Mouse (Mus musculus) limb, embryonic 11.5 days (tissue): Measurements from ENCODE around the gene Gcnt4. TPM values are rescaled to one million over a fixed set of nuclear protein-coding genes. Genes with fewer than 3 reads are reported as not detected.

Source experiments
- ATAC-seq: fragments of 200-750 bp; cut with Nextera tagmentation; 2 replicates; pipeline ENCODE4 v1.8.0; 2017; ENCODE audit warnings: low read depth; ENCODE audit not compliant: insufficient number of reproducible peaks, low FRiP score, low TSS enrichment
- DNase-seq: peaks from one replicate; pipeline ENCODE4 v3.0.0-alpha.2; 2015; ENCODE audit warnings: low spot score
- H3K27ac ChIP-seq: fragments of 300-500 bp; sonication (generic); replicated peaks from 2 replicates; pipeline ENCODE4 v1.5.1; 2014; ENCODE audit warnings: low read depth, mild to moderate bottlenecking, low read length
- H3K27me3 ChIP-seq: fragments of 300-500 bp; sonication (generic); 2 replicates; pipeline ENCODE4 v1.6.1; 2014; ENCODE audit warnings: mild to moderate bottlenecking, low read length, mixed read lengths; ENCODE audit not compliant: control insufficient read depth, insufficient read depth
- H3K36me3 ChIP-seq: fragments of 300-500 bp; sonication (generic); 2 replicates; pipeline ENCODE4 v1.6.1; 2014; ENCODE audit warnings: mild to moderate bottlenecking, low read length, moderate library complexity, mixed read lengths; ENCODE audit not compliant: control insufficient read depth, insufficient read depth
- H3K4me1 ChIP-seq: fragments of 300-500 bp; sonication (generic); 2 replicates; pipeline ENCODE4 v1.6.1; 2014; ENCODE audit warnings: low read length, mixed read lengths; ENCODE audit not compliant: control insufficient read depth, insufficient read depth
- H3K4me2 ChIP-seq: fragments of 300-500 bp; sonication (generic); 2 replicates; pipeline ENCODE4 v1.6.1; 2014; ENCODE audit warnings: low read depth, mild to moderate bottlenecking, moderate library complexity; ENCODE audit not compliant: severe bottlenecking
- H3K4me3 ChIP-seq: fragments of 300-500 bp; sonication (generic); 2 replicates; pipeline ENCODE4 v1.5.1; 2014; ENCODE audit warnings: low read depth, low read length
- H3K9ac ChIP-seq: fragments of 300-500 bp; sonication (generic); 2 replicates; pipeline ENCODE4 v1.6.1; 2014; ENCODE audit warnings: mild to moderate bottlenecking, low read length
- H3K9me3 ChIP-seq: fragments of 300-500 bp; sonication (generic); 2 replicates; pipeline ENCODE4 v1.6.1; 2016; ENCODE audit warnings: low read length; ENCODE audit not compliant: control insufficient read depth
- WGBS: fragments of 180-500 bp; shearing (Covaris S2); extraction: QIAGEN DNeasy Blood & Tissue Kit; methylation state at CpG from one replicate; pipeline ENCODE4 v1.1.7; 2014; 5-methylcytosine and 5-hydroxymethylcytosine counted together
- polyA plus RNA-seq: library from polyadenylated mRNA; unstranded; fragments of >200 nt; fragmentation: Nextera tagmentation; extraction: Ambion mirVana; gene quantifications from 2 replicates; pipeline ENCODE4 v1.2.1, GENCODE M21; 2014

Gene Gcnt4
- polyA plus RNA-seq, 1 experiment from 2014 or later, result 0.23 TPM

DNA sequence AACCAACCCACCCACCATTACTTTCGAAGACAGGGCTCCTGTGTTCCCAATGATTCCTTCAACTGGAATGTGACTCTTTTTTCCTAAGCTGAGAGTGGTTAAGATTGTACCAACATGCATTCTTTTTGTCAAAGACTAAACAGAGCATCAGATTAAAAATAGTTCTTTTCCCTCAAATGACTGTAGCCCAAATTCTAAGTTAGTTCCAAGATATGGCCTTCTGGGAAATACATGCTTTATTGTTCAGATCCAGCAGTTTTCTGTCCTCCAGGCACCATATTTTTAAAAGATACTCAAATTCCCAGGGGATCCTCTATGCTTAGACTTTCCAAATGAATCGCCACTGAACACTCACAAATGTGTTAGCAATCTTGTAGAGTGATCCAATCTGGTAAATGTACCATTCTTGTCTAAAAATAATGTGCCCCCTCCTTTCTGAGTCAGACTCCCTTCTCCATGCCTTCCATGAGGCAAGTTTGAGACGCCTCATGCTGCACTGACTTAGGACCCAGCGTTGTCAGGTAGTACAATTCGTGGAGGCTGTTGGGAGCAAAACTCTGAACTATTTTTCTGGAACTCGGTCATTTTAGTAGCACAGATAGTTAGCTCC lies 52.6 kb downstream of the Gcnt4 start:
- Histone ChIP-seq H3K4me2 (no peak overlapping the region), H3K4me1 (no peaks in the 10 kb centered on the region), H3K27me3 (no peaks in the 10 kb centered on the region), H3K9ac (no peak overlapping the region), H3K9me3 (no peaks in the 10 kb centered on the region), H3K36me3 (no peaks in the 10 kb centered on the region), H3K27ac (no peak overlapping the region), H3K4me3 (no peak overlapping the region)
- WGBS, result 92% methylated on average over 6 of the region's 6 CpGs
- ATAC-seq (no peak), DNase-seq (no peak)

DNA sequence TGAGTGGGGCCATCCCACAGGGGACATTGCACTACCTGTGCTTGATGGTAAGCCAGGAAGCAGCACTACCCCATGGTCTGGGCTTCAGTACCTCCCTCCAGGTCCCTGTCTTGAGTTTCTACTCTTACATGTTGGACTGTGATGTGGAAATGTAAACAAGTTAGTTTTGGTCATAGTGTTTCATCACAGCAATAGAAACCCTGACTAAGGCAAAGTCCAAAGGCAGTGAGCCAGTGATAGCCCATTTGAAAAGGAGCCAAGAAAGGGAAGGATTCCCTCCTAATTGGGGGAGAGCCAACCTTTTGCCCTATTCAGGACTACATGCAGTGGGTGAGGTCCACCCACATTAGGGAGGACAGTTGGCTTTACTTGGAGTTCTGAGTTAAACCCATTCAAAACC lies 56.1 kb downstream of the Gcnt4 start:
- Histone ChIP-seq H3K27ac (no peak overlapping the region), H3K4me3 (no peak overlapping the region), H3K4me1 (no peaks in the 10 kb centered on the region; the same call in 1 of the 2 replicates), H3K36me3 (no peaks in the 10 kb centered on the region), H3K9me3 (no peaks in the 10 kb centered on the region), H3K9ac (no peak overlapping the region), H3K4me2 (no peak overlapping the region), H3K27me3 (no peaks in the 10 kb centered on the region)
- ATAC-seq (no peak), DNase-seq (no peak)

DNA sequence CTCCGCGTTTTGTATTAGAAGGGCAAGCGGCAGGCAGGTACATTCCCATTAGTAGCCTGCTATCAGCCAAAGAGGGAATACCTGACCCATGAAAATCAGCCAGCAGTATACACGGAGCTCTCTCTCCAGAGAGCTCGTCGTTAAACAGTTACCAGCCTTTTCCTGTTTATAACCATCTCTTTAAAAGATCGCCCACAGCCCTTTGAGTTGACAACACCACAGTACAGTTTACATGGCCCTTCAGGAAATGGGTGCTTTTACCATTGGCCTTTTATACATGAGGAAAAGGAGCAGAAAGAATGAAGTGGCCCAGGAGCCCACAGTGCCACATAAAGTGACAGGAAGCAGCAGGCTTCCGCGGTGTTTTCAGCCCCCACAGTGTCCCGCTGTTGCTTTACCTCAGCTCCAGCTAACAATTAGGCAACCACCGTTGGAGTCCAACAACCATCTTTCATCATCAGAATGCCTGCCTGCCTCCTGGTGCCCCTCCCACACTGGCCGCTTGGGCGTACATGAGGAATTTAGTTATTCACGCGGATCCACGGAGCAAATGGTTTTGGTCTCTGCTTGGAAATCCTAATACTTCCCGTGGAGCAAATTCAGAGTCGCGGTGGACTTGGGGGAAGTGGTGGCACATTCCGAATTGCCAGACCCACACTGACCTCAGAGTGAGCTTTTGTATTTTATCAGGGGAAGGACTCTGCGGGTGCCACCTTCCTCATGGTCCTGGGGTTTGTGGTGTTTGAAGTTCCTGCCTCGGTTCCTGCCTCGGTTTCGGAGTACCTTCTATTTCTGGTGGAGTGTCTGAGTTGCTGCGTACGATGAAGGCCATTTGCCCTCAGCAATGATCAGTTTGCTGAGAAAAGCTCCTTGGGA lies 59.0 kb downstream of the Gcnt4 start:
- Histone ChIP-seq H3K4me2 (no peak overlapping the region), H3K9ac (no peak overlapping the region), H3K27me3 (no peaks in the 10 kb centered on the region), H3K27ac (no peak overlapping the region), H3K36me3 (no peaks in the 10 kb centered on the region), H3K9me3 (no peaks in the 10 kb centered on the region), H3K4me1 (no peaks in the 10 kb centered on the region; the same call in 1 of the 2 replicates), H3K4me3 (no peak overlapping the region)
- DNase-seq (peak; percentile 36), ATAC-seq (no peak)
- WGBS, result 51% methylated on average over 26 of the region's 26 CpGs

DNA sequence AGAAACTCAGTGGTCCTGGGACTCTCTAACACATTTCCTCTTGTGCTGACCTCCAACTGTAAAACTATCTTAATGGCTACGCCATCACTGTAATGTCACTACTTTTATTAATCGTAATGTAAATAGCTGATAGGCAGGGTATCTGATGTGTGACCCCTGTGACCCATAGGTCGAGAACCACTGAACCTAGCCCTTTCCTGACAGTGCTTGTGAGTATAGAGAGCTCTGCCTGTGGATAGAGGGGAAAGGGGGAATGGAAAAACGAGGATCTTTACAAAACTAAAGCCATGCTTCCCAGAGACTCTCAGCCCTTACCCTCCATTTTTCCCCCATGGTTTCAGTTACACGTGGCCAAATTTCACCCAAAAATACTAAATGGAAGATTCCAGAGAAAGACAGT lies 60.2 kb downstream of the Gcnt4 start:
- Histone ChIP-seq H3K4me3 (no peak overlapping the region), H3K4me2 (no peak overlapping the region), H3K27me3 (no peaks in the 10 kb centered on the region), H3K4me1 (no peaks in the 10 kb centered on the region; the same call in 1 of the 2 replicates), H3K9ac (no peak overlapping the region), H3K36me3 (no peaks in the 10 kb centered on the region), H3K9me3 (no peaks in the 10 kb centered on the region), H3K27ac (no peak overlapping the region)
- 78% methylated on average over 5 of the region's 5 CpGs for WGBS
- ATAC-seq (no peak), DNase-seq (no peak)

DNA sequence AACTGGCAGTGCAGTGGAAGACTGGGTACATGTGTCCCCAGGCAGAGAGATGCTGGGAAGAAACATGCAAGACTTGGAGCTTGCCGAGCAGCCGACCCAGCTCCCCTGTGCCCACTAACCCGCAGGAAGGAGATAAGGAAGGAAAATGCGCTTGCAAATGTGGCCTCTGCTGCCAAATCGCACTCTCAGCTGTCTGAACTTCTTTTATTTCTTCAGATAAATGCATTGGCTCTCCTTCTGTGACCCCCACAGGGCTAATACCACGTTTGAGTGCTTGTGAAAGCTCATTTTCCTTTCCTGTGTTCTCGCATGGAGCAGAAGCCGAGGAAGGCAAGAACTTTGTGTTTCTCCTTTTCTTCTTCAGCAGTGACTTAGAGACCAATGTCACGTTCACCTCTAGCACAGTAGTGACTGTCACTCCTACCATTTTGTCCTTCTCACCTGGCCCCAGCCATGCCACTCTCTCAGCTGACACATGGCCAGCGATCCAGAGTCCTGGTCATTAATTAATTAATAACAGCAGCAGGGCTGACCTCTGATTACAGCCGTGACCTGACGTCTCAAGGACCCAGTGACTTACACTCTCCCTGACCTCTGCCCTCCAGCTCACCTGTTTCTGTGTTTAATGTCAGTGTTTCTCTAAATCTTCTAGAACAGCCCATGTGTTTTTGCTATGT lies 61.2 kb downstream of the Gcnt4 start:
- no peaks in the 10 kb centered on the region for H3K36me3 ChIP-seq
- no peaks in the 10 kb centered on the region for H3K27me3 ChIP-seq
- H3K9me3 ChIP-seq, result no peaks in the 10 kb centered on the region
- no peak overlapping the region for H3K9ac ChIP-seq
- H3K4me1 ChIP-seq, result no peaks in the 10 kb centered on the region; the same call in 1 of the 2 replicates
- H3K4me3 ChIP-seq, result no peak overlapping the region
- ATAC-seq (no peak), DNase-seq (no peak)
- 44% methylated on average over 12 of the region's 12 CpGs for WGBS
- no peak overlapping the region for H3K4me2 ChIP-seq
- H3K27ac ChIP-seq, result no peak overlapping the region

DNA sequence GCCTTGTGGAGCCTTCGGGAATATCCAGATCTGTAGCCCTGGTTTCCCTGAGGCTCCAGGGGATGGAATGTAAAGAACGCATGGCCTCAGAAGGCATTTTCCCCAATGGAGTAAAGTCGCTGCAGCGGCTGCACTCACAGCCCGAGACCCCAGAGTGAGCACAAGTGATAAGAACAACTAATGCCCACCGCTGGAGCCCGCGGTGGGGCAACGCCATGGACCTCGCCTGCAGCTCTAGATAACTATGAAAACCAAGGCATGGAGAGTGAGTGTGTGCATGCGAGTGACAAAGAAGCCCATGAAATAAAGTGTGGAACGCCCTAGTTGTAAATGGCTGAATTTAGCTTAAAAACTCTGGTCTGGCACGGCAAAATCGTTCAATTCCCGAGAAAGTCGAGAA lies 64.6 kb downstream of the Gcnt4 start:
- ATAC-seq, result no peak
- WGBS, result 94% methylated on average over 16 of the region's 16 CpGs
- Histone ChIP-seq H3K27ac (no peak overlapping the region), H3K27me3 (no peaks in the 10 kb centered on the region), H3K4me2 (no peak overlapping the region), H3K36me3 (no peaks in the 10 kb centered on the region), H3K9ac (no peak overlapping the region), H3K4me3 (no peak overlapping the region), H3K9me3 (no peaks in the 10 kb centered on the region), H3K4me1 (no peaks in the 10 kb centered on the region; the same call in 1 of the 2 replicates)
- DNase-seq, result no peak

DNA sequence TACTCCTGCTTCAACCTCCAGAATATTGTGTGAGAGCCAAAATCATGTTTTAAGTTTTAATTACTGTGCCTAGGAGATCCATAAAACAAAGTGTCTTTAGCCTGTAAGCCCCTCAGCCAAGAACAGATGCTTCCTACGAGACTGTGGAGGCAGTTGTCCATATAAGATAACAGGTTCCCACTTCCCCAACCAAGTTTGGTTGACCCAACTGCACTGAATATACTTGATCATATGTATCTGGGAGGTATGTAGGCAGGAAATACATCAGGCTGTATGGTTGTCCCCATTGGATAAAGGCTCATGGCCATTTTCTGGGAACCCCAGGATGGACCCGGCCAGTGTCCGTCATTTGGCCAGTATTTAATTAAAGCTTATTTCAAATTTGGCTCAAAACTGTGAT lies 65.6 kb downstream of the Gcnt4 start:
- Histone ChIP-seq H3K4me3 (no peak overlapping the region), H3K9ac (no peak overlapping the region), H3K9me3 (no peaks in the 10 kb centered on the region), H3K27me3 (no peaks in the 10 kb centered on the region), H3K4me2 (no peak overlapping the region), H3K4me1 (no peaks in the 10 kb centered on the region; the same call in 1 of the 2 replicates), H3K36me3 (no peaks in the 10 kb centered on the region), H3K27ac (no peak overlapping the region)
- ATAC-seq, result no peak
- WGBS, result 92% methylated on average over 3 of the region's 3 CpGs
- no peak for DNase-seq

DNA sequence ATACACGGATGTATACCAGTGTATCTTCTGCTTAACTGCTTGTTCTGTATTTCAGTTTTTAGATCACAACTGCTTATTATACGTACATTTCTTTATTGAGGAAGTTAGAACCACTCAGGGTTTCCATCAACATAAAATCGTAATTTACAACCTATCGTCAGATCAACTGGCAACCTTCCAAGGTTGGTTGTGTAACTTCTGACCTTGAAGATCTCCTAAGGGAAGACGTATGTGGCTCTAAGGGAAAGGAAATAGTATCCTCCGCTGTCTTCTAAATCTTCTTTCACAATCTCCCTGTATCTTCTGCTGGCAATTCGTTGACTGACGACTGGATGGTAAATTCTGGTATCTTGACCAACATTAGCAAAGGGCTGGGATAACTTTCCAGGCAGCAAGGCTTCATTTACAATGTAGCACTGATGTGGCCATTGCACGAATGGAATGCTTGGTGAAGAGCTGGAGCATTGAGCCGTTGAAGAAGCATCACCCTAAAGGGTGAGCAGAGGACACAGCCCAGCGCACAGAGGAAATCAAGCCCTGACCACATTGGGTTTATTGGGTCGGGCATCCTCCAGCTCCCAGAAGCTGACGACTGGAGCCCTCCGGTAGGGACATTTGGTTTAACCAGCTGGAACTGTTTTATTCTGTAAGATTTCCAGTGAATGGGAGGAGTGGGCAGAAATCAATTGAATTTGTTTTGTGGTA lies 66.2 kb downstream of the Gcnt4 start:
- Histone ChIP-seq H3K36me3 (no peaks in the 10 kb centered on the region), H3K9me3 (no peaks in the 10 kb centered on the region), H3K4me1 (no peaks in the 10 kb centered on the region; the same call in 1 of the 2 replicates), H3K4me2 (no peak overlapping the region), H3K9ac (no peak overlapping the region), H3K27me3 (no peaks in the 10 kb centered on the region), H3K27ac (no peak overlapping the region), H3K4me3 (no peak overlapping the region)
- WGBS, result 74% methylated on average over 14 of the region's 14 CpGs
- DNase-seq (no peak), ATAC-seq (no peak)
